ENCODE assay signal across 11 mouse cellular contexts in genomic region chr13:97341218-97341889, GRCm38 (mm10).
DNase-seq lines count a peak whose midpoint lies in the region; ATAC-seq and TF ChIP-seq lines count a peak whose summit lies in the region.
"Had no signal": no experiment of that assay in that cellular context is flagged by ENCODE, and none has a peak within 500 bp of the region (broad histone marks: within the 10 kb centered on the region; RNA-seq: fewer than 3 reads in every experiment).

No protein-coding gene starts in this region.

- H3K9ac ChIP-seq in forebrain, embryonic 14.5 days (ENCODE audit: low read length) = no peak overlapping the region
- H3K9ac ChIP-seq in forebrain, embryonic 12.5 days = no peak overlapping the region
- H3K9ac ChIP-seq: embryonic facial prominence, embryonic 13.5 days had no signal

- peak; percentile 12 for DNase-seq in forebrain, embryonic 14.5 days (ENCODE audit: low spot score)
- peak; percentile 18 for DNase-seq in lung, postnatal 10 days
- DNase-seq in lung, adult 2 months = no peak
- peak; percentile 69 for DNase-seq in kidney, adult 9 months
- DNase-seq in spleen, postnatal 4 days (ENCODE audit: low spot score in 2 of 2) = no peak
- no peak for DNase-seq in right cerebral cortex, adult 2 months (ENCODE audit: low spot score in 2 of 2)
- DNase-seq: lung, postnatal 14 days had no signal

- peaks cover 13% of the 10 kb centered on the region for H3K4me1 ChIP-seq in forebrain, embryonic 14.5 days (ENCODE audit: control insufficient read depth, insufficient read depth, low read length)
- peaks cover 15% of the 10 kb centered on the region for H3K4me1 ChIP-seq in forebrain, embryonic 12.5 days
- H3K4me1 ChIP-seq in lung, adult 2 months (ENCODE audit: control insufficient read depth, insufficient read depth, low read length) = peaks cover 2% of the 10 kb centered on the region

- ATAC-seq in forebrain, embryonic 14.5 days = no peak
- ATAC-seq in forebrain, embryonic 12.5 days (ENCODE audit: low FRiP score) = no peak
- ATAC-seq: CD4-positive, CD25-positive, alpha-beta regulatory T cell, adult 4 months; inflammation-experienced regulatory T-cells, adult 6 months had no signal

- H3K27me3 ChIP-seq in forebrain, embryonic 14.5 days (replicated peaks; ENCODE audit: control insufficient read depth, insufficient read depth, low read length) = no peaks in the 10 kb centered on the region
- no peaks in the 10 kb centered on the region for H3K27me3 ChIP-seq in forebrain, embryonic 12.5 days
- H3K27me3 ChIP-seq: embryonic facial prominence, embryonic 13.5 days had no signal

- H3K27ac ChIP-seq in forebrain, embryonic 14.5 days (ENCODE audit: low read depth, low read length) = no peak overlapping the region
- H3K27ac ChIP-seq in forebrain, embryonic 12.5 days = no peak overlapping the region
- H3K27ac ChIP-seq: embryonic facial prominence, embryonic 13.5 days had no signal

- 71% methylated on average over 7 of the region's 7 CpGs for WGBS in forebrain, embryonic 14.5 days
- WGBS in forebrain, embryonic 12.5 days = 75% methylated on average over 7 of the region's 7 CpGs
- WGBS in lung, adult 2 months = 42% methylated on average over 7 of the region's 7 CpGs

- no peaks in the 10 kb centered on the region for H3K36me3 ChIP-seq in forebrain, embryonic 14.5 days (ENCODE audit: control insufficient read depth, insufficient read depth, low read length)
- no peaks in the 10 kb centered on the region for H3K36me3 ChIP-seq in forebrain, embryonic 12.5 days (replicated peaks)
- H3K36me3 ChIP-seq: embryonic facial prominence, embryonic 13.5 days had no signal

- no peak overlapping the region for H3K4me2 ChIP-seq in forebrain, embryonic 14.5 days (ENCODE audit: low read length)
- no peak overlapping the region for H3K4me2 ChIP-seq in forebrain, embryonic 12.5 days
- H3K4me2 ChIP-seq: embryonic facial prominence, embryonic 13.5 days had no signal

- no peaks in the 10 kb centered on the region for H3K9me3 ChIP-seq in forebrain, embryonic 14.5 days (replicated peaks; ENCODE audit: control insufficient read depth, low read length)
- H3K9me3 ChIP-seq in forebrain, embryonic 12.5 days = no peaks in the 10 kb centered on the region

- TF ChIP-seq POLR2A in lung, adult 2 months (IDR thresholded peaks at IDR 0.05; ENCODE audit: borderline replicate concordance, extremely low read depth, low read depth, low read length) = no peak

- no peak overlapping the region for H3K4me3 ChIP-seq in forebrain, embryonic 14.5 days (ENCODE audit: low read depth, low read length)
- no peak overlapping the region for H3K4me3 ChIP-seq in forebrain, embryonic 12.5 days (replicated peaks)
- no peak overlapping the region for H3K4me3 ChIP-seq in lung, adult 2 months (replicated peaks; ENCODE audit: extremely low read depth, low read depth, low read length)
- H3K4me3 ChIP-seq: embryonic facial prominence, embryonic 13.5 days had no signal

- TF ChIP-seq CTCF in lung, adult 2 months (IDR thresholded peaks at IDR 0.05; ENCODE audit: insufficient read depth, low read length) = no peak

Comparison
In these comparisons a context has a peak if more than half of its experiments do, and no peak if none do; other contexts are left out.
1. DNase-seq: peak in forebrain, embryonic 14.5 days (single experiment), lung, postnatal 10 days (single experiment) and kidney, adult 9 months (single experiment); none in lung, adult 2 months (single experiment), spleen, postnatal 4 days (0 of 2) and right cerebral cortex, adult 2 months (0 of 2).